Mouse (Mus musculus): ENCODE measurements around the gene Myo5a. TPM values are rescaled to one million over a fixed set of nuclear protein-coding genes. Genes with fewer than 3 reads are reported as not detected.

The Myo5a gene
- polyA plus RNA-seq, 1 experiment from 2014 or later, result 35.6 TPM

DNA sequence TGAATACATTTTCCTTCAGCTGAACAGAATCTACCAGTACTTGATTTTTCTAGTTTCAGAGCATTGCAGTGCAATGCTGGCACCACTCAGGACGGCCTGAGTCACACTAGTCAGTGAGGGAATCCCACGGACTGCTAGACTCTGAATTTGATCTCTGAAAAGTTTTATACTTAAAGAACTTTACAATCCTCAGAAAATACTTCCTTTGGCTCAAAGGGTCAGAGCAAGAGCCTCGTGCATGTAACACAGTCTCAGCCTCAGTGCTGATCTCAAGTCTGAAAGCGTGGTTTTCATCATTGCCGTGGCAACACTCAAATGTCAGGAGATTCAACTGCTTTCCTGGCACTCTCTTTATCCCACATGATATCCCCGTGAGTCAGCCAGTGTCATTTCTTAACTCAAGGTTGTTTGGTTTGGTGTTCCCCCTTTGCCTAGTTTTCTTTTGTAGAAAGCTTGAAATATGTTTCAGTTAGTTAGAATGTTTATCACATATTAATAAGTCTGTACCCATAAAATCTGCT lies 53.4 kb downstream of the Myo5a start:
- Histone ChIP-seq H3K4me1 (no peaks in the 10 kb centered on the region), H3K27me3 (replicated peaks) (no peaks in the 10 kb centered on the region), H3K9me3 (replicated peaks) (no peaks in the 10 kb centered on the region), H3K36me3 (peaks cover 29% of the 10 kb centered on the region), H3K4me3 (replicated peaks) (no peak overlapping the region), H3K4me2 (no peak overlapping the region), H3K27ac (replicated peaks) (no peak overlapping the region), H3K9ac (replicated peaks) (no peak overlapping the region)
- no peak for ATAC-seq (ENCODE audit: low FRiP score)
- WGBS, result 62% methylated on average over 6 of the region's 6 CpGs

DNA sequence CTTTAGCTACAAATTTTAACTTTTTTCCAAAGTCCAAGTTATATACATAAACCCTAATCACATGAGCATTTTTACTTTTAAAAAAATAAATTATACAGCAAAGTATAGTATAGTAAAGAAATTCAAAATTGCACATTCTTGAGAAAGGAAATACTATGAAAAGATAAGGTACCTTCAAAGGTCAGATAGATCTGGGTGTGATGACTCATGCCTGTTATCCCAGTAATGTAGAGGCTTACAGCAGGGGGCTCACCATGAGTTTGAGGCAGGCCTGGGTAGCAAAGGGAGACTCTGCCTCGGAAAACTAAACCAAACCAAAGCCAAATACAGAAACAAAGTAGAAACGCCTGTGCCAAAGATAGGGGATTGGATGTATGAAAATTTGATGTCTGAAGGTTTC lies 59.7 kb downstream of the Myo5a start:
- Histone ChIP-seq H3K27me3 (replicated peaks) (no peaks in the 10 kb centered on the region), H3K9ac (replicated peaks) (no peak overlapping the region), H3K4me1 (no peaks in the 10 kb centered on the region), H3K36me3 (peaks cover 29% of the 10 kb centered on the region), H3K27ac (replicated peaks) (no peak overlapping the region), H3K4me3 (replicated peaks) (no peak overlapping the region), H3K9me3 (replicated peaks) (no peaks in the 10 kb centered on the region), H3K4me2 (no peak overlapping the region)
- ATAC-seq (ENCODE audit: low FRiP score), result no peak
- 82% methylated on average over 2 of the region's 2 CpGs for WGBS

DNA sequence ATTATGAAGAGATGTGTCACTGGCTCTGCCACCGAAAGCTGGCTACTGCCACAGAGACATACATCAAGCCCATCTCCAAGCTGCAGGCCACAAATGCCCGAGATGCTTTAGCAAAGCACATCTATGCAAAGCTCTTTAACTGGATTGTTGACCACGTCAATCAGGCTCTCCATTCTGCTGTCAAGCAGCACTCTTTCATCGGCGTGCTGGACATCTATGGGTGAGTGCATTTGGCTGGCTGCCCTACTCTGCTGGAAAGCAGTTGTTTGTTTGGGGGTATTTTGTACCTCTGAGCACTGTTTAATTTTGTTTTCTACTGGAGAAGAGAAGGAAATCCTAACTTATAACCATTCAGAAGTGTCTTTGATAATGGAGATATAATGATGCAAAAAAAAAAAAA lies 76.1 kb downstream of the Myo5a start:
- no peaks in the 10 kb centered on the region for H3K9me3 ChIP-seq (replicated peaks)
- H3K36me3 ChIP-seq, result peaks cover 46% of the 10 kb centered on the region
- H3K4me2 ChIP-seq, result no peak overlapping the region
- H3K27ac ChIP-seq (replicated peaks), result no peak overlapping the region
- no peak overlapping the region for H3K4me3 ChIP-seq (replicated peaks)
- no peaks in the 10 kb centered on the region for H3K27me3 ChIP-seq (replicated peaks)
- H3K9ac ChIP-seq (replicated peaks), result no peak overlapping the region
- 57% methylated on average over 5 of the region's 5 CpGs for WGBS
- ATAC-seq (ENCODE audit: low FRiP score), result no peak
- H3K4me1 ChIP-seq, result no peaks in the 10 kb centered on the region

DNA sequence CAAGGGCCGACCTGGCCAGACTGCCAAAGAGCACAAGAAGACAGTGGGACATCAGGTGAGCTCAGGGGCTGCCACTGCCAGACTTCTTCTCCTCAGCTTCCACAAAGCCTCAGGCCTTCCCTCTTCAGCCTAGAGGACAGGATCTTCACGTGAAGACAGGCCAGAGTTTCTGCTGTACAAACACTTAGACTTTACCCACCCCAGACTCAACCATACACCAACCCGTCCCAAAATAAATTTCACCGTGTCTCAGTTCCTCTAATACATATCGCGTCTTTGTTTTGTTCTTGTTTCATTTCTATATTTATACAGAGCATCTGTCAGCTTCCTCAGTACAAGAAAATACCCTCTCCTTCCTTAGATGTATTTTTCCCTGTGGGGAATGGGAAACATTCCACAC lies 89.7 kb downstream of the Myo5a start:
- 88% methylated on average over 6 of the region's 6 CpGs for WGBS
- ATAC-seq (ENCODE audit: low FRiP score), result no peak
- Histone ChIP-seq H3K4me1 (no peaks in the 10 kb centered on the region), H3K36me3 (peaks cover 39% of the 10 kb centered on the region), H3K27ac (replicated peaks) (no peak overlapping the region), H3K9ac (replicated peaks) (no peak overlapping the region), H3K4me2 (no peak overlapping the region), H3K9me3 (replicated peaks) (no peaks in the 10 kb centered on the region), H3K27me3 (replicated peaks) (no peaks in the 10 kb centered on the region), H3K4me3 (replicated peaks) (no peak overlapping the region)

DNA sequence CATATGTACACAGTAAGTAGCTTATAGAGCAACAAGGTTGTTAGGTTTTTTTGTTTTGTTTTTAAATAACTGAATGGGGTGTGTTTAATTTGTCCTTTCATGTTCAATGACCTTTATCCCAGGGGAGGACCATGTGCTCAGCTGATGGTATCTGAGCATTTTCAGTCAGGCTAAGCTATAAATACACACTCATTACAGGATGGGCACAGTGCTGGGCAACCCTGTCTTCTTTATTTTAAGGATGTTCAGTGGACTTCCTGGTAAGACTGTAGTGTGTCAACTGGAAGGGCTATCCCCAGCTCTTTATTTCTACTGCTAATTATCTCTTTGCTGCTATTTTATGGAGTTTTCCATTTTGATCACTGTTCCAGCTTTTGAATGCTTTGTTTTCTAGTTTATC lies 92.8 kb downstream of the Myo5a start:
- ATAC-seq (ENCODE audit: low FRiP score), result no peak
- H3K27me3 ChIP-seq (replicated peaks), result no peaks in the 10 kb centered on the region
- no peak overlapping the region for H3K9ac ChIP-seq (replicated peaks)
- H3K4me3 ChIP-seq (replicated peaks), result no peak overlapping the region
- no peaks in the 10 kb centered on the region for H3K4me1 ChIP-seq
- no peaks in the 10 kb centered on the region for H3K9me3 ChIP-seq (replicated peaks)
- peaks cover 46% of the 10 kb centered on the region for H3K36me3 ChIP-seq
- H3K4me2 ChIP-seq, result no peak overlapping the region
- no peak overlapping the region for H3K27ac ChIP-seq (replicated peaks)

DNA sequence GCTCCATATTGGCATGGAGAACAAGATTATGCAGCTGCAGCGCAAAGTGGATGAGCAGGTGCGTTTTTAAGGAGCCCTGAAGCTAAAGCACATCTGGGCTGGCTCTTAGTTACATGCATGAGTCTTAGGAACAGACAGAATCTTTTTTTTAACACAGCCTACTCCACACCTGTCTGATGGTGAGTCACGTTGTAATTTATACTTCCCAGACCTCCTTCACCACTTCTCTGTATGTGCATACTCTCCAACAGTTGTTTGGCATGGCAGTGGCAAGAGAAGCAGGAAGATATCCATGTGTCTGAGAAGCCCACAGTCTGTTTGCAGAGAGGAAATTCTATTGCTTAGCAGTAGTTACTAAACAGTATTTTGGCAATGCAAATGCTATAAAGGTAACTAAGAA lies 100.9 kb downstream of the Myo5a start:
- 93% methylated on average over 3 of the region's 3 CpGs for WGBS

DNA sequence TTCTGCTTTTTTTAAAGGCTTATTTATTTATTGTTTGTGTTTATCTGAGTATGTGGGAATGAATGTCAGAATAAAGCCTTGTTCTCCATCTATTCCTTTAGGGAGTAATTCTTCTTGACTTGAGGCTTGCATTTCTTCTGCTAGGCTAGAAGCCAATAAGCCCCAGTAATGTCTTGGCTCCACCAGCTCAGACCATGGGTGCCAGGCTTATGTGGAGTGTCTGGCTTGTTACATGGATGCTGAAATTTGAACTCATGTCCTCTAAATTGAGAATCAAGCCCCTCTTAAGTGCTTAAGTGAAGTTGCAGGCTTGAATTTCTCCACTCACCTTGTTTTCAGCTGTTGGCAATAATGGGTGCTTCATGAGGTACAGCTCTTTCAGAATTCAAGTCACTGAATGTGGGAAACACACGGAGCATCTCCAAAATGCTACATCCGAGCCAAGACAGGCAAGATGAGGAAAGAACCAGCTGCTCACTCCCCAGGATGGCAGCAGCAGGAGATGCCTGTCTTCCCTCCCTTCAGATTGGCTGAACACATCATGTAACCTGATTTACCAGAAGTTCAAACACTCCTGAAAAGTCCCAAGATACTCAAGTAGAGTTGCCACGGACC lies 116.9 kb downstream of the Myo5a start:
- Histone ChIP-seq H3K27ac (replicated peaks) (no peak overlapping the region), H3K4me1 (no peaks in the 10 kb centered on the region), H3K27me3 (replicated peaks) (no peaks in the 10 kb centered on the region), H3K4me3 (replicated peaks) (no peak overlapping the region), H3K9ac (replicated peaks) (no peak overlapping the region), H3K36me3 (peaks cover 65% of the 10 kb centered on the region), H3K9me3 (replicated peaks) (no peaks in the 10 kb centered on the region), H3K4me2 (no peak overlapping the region)
- 77% methylated on average over 3 of the region's 3 CpGs for WGBS
- no peak for ATAC-seq (ENCODE audit: low FRiP score)

More for the DNA sequence above, 100.9 kb downstream of the Myo5a start:
- H3K36me3 ChIP-seq, result peaks cover 67% of the 10 kb centered on the region
- no peaks in the 10 kb centered on the region for H3K27me3 ChIP-seq (replicated peaks)
- no peaks in the 10 kb centered on the region for H3K9me3 ChIP-seq (replicated peaks)
- no peak overlapping the region for H3K9ac ChIP-seq (replicated peaks)
- no peak for ATAC-seq (ENCODE audit: low FRiP score)
- H3K4me2 ChIP-seq, result no peak overlapping the region
- H3K27ac ChIP-seq (replicated peaks), result no peak overlapping the region
- H3K4me3 ChIP-seq (replicated peaks), result no peak overlapping the region
- no peaks in the 10 kb centered on the region for H3K4me1 ChIP-seq

DNA sequence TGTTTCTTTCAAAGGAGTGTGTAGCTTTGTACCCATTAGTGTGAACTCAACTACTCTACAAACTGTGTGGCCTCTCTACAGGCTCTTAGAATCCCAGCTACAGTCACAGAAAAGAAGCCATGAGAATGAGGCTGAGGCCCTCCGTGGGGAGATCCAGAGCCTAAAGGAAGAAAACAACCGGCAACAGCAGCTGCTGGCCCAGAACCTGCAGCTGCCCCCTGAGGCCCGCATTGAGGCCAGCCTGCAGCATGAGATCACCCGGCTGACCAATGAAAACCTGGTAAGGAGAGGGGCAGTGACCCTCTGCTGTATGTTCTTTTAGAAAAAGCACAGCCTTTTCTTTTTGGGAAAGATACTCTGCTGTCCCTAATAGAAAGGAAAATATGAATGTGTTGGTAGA lies 123.0 kb downstream of the Myo5a start:
- Histone ChIP-seq H3K27me3 (replicated peaks) (no peaks in the 10 kb centered on the region), H3K9ac (replicated peaks) (no peak overlapping the region), H3K9me3 (replicated peaks) (no peaks in the 10 kb centered on the region), H3K27ac (replicated peaks) (no peak overlapping the region), H3K36me3 (peaks cover 50% of the 10 kb centered on the region), H3K4me1 (no peaks in the 10 kb centered on the region), H3K4me2 (no peak overlapping the region), H3K4me3 (replicated peaks) (no peak overlapping the region)
- WGBS, result 50% methylated on average over 4 of the region's 4 CpGs
- no peak for ATAC-seq (ENCODE audit: low FRiP score)

DNA sequence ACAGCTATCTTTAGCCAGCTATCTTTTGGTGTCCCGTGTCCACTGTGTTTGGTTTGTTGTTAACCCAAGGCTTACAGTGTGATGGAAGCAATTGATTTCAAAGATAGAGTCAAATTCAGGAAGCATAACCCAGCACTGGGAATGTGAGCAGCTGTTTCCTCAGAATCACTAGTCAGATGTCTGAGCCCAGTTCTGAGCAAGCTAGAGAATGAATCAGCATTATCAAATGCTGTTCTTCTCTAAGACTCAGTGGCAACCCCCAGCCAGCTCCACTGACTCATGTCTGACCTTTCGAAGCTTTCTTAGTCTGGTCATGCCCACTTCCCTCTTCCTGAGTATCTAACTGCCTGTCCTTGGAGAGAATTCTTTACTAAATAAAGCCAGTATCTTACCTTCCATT lies 125.5 kb downstream of the Myo5a start:
- Histone ChIP-seq H3K36me3 (peaks cover 46% of the 10 kb centered on the region), H3K27me3 (replicated peaks) (no peaks in the 10 kb centered on the region), H3K4me1 (no peaks in the 10 kb centered on the region), H3K9me3 (replicated peaks) (no peaks in the 10 kb centered on the region), H3K4me3 (replicated peaks) (no peak overlapping the region), H3K4me2 (no peak overlapping the region), H3K9ac (replicated peaks) (no peak overlapping the region), H3K27ac (replicated peaks) (no peak overlapping the region)
- WGBS, result 72% methylated on average over 2 of the region's 2 CpGs
- ATAC-seq (ENCODE audit: low FRiP score), result no peak

DNA sequence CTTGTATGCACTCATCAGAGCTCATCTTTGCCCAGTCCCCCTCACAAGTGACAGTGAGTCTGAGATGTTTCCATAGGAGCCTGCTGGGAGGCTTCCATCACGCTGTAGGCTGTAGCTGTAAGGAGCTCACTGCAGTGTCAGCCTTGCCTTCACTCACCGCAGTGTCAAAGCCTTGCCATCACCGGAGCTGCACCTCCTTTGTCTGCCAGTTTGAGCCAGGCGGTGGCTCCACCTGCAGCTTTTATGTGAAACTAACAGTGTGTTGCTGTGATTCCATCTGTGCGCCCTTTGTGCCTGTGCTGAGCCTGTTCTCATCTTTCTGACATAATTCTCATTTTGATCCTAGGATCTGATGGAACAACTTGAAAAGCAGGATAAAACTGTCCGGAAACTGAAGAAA lies 126.5 kb downstream of the Myo5a start:
- Histone ChIP-seq H3K27me3 (replicated peaks) (no peaks in the 10 kb centered on the region), H3K4me1 (no peaks in the 10 kb centered on the region), H3K9ac (replicated peaks) (no peak overlapping the region), H3K4me3 (replicated peaks) (no peak overlapping the region), H3K36me3 (peaks cover 53% of the 10 kb centered on the region), H3K9me3 (replicated peaks) (no peaks in the 10 kb centered on the region), H3K4me2 (no peak overlapping the region), H3K27ac (replicated peaks) (no peak overlapping the region)
- 41% methylated on average over 6 of the region's 6 CpGs for WGBS
- ATAC-seq (ENCODE audit: low FRiP score), result no peak; the same call in 1 of the 2 replicates

DNA sequence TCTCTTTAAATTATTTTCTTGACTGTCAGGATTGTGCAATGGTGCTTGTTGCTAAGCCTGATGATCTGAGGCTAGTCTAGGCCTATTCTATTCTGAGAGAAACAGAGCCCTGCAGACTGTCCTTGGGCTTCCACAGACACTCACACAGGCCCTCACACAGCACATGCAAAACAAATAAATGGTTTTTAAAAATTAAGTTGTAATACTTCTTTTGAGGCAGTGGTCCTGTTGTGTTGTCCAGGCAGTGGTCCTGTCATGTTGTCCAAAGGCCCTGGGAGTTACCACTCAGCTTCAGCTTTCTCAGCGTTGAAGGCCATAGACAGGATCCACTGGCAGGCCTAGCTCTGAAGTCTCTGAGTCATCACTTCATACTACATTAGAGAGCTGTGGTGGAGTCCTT lies 130.7 kb downstream of the Myo5a start:
- H3K4me1 ChIP-seq, result no peaks in the 10 kb centered on the region
- H3K4me2 ChIP-seq, result no peak overlapping the region
- no peak for ATAC-seq (ENCODE audit: low FRiP score)
- H3K4me3 ChIP-seq (replicated peaks), result no peak overlapping the region
- 97% methylated on average over 1 of the region's 1 CpGs for WGBS
- peaks cover 59% of the 10 kb centered on the region for H3K36me3 ChIP-seq
- H3K9me3 ChIP-seq (replicated peaks), result no peaks in the 10 kb centered on the region
- H3K27ac ChIP-seq (replicated peaks), result no peak overlapping the region
- no peaks in the 10 kb centered on the region for H3K27me3 ChIP-seq (replicated peaks)
- H3K9ac ChIP-seq (replicated peaks), result no peak overlapping the region

DNA sequence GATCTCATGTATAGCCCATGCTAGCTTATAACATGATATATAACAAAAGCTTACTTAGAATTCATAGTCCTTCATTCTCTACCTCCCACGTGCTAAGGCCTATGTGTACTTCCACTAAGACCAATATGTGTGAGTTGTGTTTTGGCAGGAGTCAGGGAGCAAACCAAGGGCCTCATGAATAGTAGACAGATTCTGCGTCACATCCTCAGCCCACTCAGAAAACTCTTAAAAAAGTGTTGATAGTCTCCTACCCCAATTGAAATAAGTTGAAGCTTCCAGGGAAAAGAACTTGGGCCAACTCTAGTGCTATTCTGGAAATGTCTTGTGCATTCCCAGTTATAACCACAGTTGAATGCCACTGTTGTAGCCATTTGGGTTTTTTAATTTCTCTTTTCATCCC lies 131.2 kb downstream of the Myo5a start:
- Histone ChIP-seq H3K36me3 (peaks cover 59% of the 10 kb centered on the region), H3K4me2 (no peak overlapping the region), H3K9ac (replicated peaks) (no peak overlapping the region), H3K9me3 (replicated peaks) (no peaks in the 10 kb centered on the region), H3K27ac (replicated peaks) (no peak overlapping the region), H3K4me1 (no peaks in the 10 kb centered on the region), H3K4me3 (replicated peaks) (no peak overlapping the region), H3K27me3 (replicated peaks) (no peaks in the 10 kb centered on the region)
- WGBS, result 97% methylated on average over 2 of the region's 2 CpGs
- no peak for ATAC-seq (ENCODE audit: low FRiP score)

DNA sequence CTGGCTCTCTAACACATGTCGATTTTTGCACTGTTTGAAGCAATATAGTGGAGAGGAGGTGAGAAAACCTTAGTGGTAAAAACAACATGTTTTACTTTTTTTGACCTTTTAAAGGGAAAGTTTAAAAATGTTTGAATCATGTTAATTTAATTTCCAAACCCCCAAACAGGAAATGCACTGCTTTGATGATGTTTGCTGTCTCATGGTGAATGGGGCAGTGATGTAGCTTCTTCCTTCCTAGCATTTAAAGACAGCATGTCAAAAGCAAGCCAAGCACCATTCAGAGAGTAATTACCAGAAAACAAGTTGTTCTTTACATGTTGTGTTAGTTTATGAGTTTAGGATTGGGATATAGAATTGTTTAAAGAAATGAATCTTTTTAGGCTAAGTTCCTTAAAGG lies 138.4 kb downstream of the Myo5a start:
- 87% methylated on average over 1 of the region's 1 CpGs for WGBS

More for the DNA sequence above, 138.4 kb downstream of the Myo5a start:
- Histone ChIP-seq H3K4me1 (no peaks in the 10 kb centered on the region), H3K27ac (replicated peaks) (no peak overlapping the region), H3K4me2 (no peak overlapping the region), H3K27me3 (replicated peaks) (no peaks in the 10 kb centered on the region), H3K9ac (replicated peaks) (no peak overlapping the region), H3K4me3 (replicated peaks) (no peak overlapping the region), H3K9me3 (replicated peaks) (no peaks in the 10 kb centered on the region), H3K36me3 (peaks cover 48% of the 10 kb centered on the region)
- no peak for ATAC-seq (ENCODE audit: low FRiP score)

Data from neural tube, embryonic 15.5 days (tissue).